Mouse (Mus musculus) inflammation-experienced regulatory T-cells, adult 6 months (primary cell): ENCODE measurements at regions not wholly inside any gene's neighbourhood (a gene's known extent, or its start where the extent isn't known, plus 50 kb on each side); places are given as distances from the start of the nearest gene placed in this dataset.
A peak's percentile ranks its signal among the peaks of the same experiment; 100 is the strongest.
"Not testable (repeated sequence)": the region's sequence is repeated elsewhere in the genome, so short reads cannot be mapped to it uniquely, and the experiment has no call there.

Experiments
- ATAC-seq: one replicate; pipeline ENCODE4 v1.8.0; 2017

GRCm38 (mm10) chr2:114454901-114455300 is 199.9 kb downstream of the Dph6 start:
- no peak for ATAC-seq

- ATAC-seq, result no peak
Observed at GRCm38 (mm10) chr2:114450185-114450584, 204.6 kb downstream of the Dph6 start.

GRCm38 (mm10) chr2:114443801-114444200 is 211.0 kb downstream of the Dph6 start:
- ATAC-seq, result no peak

- no peak for ATAC-seq
Observed at GRCm38 (mm10) chr2:114440943-114441342, 213.8 kb downstream of the Dph6 start.

- no peak for ATAC-seq
Observed at GRCm38 (mm10) chr2:114439668-114440067, 215.1 kb downstream of the Dph6 start.

GRCm38 (mm10) chr2:114438048-114438447 is 216.7 kb downstream of the Dph6 start:
- ATAC-seq, result no peak

- ATAC-seq, result no peak
Observed at GRCm38 (mm10) chr2:114427426-114428157, 226.3 kb upstream of the Zfp770 start.

GRCm38 (mm10) chr2:114419346-114419745 is 218.1 kb upstream of the Zfp770 start:
- no peak for ATAC-seq

- peak; percentile 52 for ATAC-seq
Observed at GRCm38 (mm10) chr2:114413013-114413412, 211.7 kb upstream of the Zfp770 start.

- ATAC-seq, result no peak
Observed at GRCm38 (mm10) chr2:114411940-114412715, 210.9 kb upstream of the Zfp770 start.

GRCm38 (mm10) chr2:114410717-114411116 is 209.4 kb upstream of the Zfp770 start:
- no peak for ATAC-seq

- ATAC-seq, result no peak
Observed at GRCm38 (mm10) chr2:114409542-114409941, 208.3 kb upstream of the Zfp770 start.

- ATAC-seq, result no peak
Observed at GRCm38 (mm10) chr2:114407408-114407807, 206.1 kb upstream of the Zfp770 start.

GRCm38 (mm10) chr2:114384566-114384965 is 183.3 kb upstream of the Zfp770 start:
- ATAC-seq, result no peak

- no peak for ATAC-seq
Observed at GRCm38 (mm10) chr2:114378844-114379533, 177.7 kb upstream of the Zfp770 start.

- ATAC-seq, result no peak
Observed at GRCm38 (mm10) chr2:114373476-114373875, 172.2 kb upstream of the Zfp770 start.

- ATAC-seq, result not testable (repeated sequence)
Observed at GRCm38 (mm10) chr2:114353876-114354275, 152.6 kb upstream of the Zfp770 start.

GRCm38 (mm10) chr2:114340578-114341293 is 139.5 kb upstream of the Zfp770 start:
- no peak for ATAC-seq

- no peak for ATAC-seq
Observed at GRCm38 (mm10) chr2:114301746-114302145, 100.5 kb upstream of the Zfp770 start.

- ATAC-seq, result no peak
Observed at GRCm38 (mm10) chr2:114295110-114295509, 93.8 kb upstream of the Zfp770 start.

- no peak for ATAC-seq
Observed at GRCm38 (mm10) chr2:114291387-114291786, 90.1 kb upstream of the Zfp770 start.

- ATAC-seq, result no peak
Observed at GRCm38 (mm10) chr2:114275536-114275935, 74.3 kb upstream of the Zfp770 start.
